Mouse (Mus musculus) central nervous system, embryonic 18 days (tissue): ENCODE measurements around the gene Dlx5. TPM values are rescaled to one million over a fixed set of nuclear protein-coding genes. Genes with fewer than 3 reads are reported as not detected.

Experiments
- polyA plus RNA-seq: library from polyadenylated mRNA; depleted of rRNA; stranded (reverse); fragments of >200 nt; gene quantifications from 2 replicates; pipeline ENCODE4 v1.2.3, GENCODE M21; 2012; rRNA removed

Gene Dlx5
- polyA plus RNA-seq = 9.8 and 15.6 TPM in 2 replicates

GRCm38 (mm10) chr6:6881638-6882190 is at the start of gene Dlx5:
Gene Dlx5, minus strand, starts transcription at chr6:6882085.

DNA sequence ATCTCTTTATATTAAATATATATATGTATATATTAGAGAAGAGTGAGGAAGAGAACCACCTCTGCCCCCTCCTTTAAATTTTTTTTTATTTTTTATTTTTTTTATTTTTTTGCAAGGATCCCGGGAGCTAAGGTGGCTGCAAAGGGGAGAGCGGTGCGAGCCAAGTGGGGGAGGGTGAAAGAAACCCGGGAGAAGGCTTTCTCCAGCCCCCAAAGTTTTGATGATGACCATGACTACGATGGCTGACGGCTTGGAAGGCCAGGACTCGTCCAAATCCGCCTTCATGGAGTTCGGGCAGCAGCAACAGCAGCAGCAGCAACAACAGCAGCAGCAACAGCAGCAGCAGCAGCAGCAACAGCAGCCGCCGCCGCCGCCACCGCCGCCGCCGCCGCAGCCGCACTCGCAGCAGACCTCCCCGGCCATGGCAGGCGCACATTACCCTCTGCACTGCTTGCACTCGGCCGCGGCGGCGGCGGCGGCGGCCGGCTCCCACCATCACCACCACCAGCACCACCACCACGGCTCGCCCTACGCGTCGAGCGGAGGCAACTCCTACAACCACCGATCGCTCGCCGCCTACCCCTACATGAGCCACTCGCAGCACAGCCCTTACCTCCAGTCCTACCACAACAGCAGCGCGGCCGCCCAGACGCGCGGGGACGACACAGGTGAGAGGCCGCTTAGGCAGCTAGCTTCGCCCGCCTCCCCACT is 18.6 kb downstream of the Dlx5 start, which contains the start of gene Dlx6:
Gene Dlx6, plus strand, starts transcription at position 175 of the 711 bp plus-strand sequence.

Other genes with a start within 250 kb of the Dlx5 start
- 13.1 and 19.8 TPM in 2 replicates for gene Dlx6, start 18.8 kb downstream of the Dlx5 start, polyA plus RNA-seq
- gene Sdhaf3, start 73.9 kb upstream of the Dlx5 start, polyA plus RNA-seq = 3.0 and 3.3 TPM in 2 replicates